Mouse (Mus musculus): Measurements from ENCODE around the gene Mtmr12.

DNA sequence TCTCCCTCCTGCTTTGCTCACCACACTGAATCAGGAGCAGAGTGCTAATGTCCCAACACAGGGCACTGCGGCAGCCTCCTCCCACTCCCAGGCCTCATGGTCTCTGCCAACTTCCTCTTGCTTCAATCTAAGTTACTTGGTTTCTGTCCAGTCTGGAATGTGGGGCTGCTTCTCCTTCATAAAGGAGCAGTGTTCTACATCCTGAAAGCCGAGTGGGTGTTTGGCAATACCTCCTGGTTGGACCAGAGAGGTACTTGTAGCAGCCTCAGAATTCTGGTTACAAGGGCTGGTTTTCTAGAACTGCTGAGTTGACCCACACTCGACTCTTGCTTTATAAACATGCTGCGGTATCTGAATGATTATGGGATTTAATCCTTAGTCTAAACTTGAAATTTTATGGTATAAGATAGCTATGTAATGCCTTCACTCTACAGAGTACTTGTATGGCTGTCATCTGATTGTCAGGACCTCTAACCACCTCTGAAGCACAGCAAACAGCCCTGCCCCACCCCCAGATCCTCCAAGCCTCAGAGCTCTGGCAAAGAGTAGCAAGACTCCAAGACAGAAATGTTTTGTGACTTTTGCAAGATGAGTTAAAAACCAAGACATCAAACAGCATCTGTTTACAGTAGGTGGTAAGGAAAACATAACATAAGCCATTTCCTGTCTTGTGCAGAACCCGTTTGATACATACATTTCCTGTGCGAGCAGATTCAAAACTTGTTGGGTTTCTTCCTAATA, 80.1 kb downstream of the Mtmr12 start:
- TF ChIP-seq POLR2A (IDR thresholded peaks at IDR 0.05; ENCODE audit: control insufficient read depth, low read depth, low read length) (no peak), CTCF (IDR thresholded peaks at IDR 0.05; ENCODE audit: control insufficient read depth, insufficient read depth, insufficient replicate concordance, low read depth, low read length) (no peak)
